Mouse (Mus musculus): Measurements from ENCODE around the gene Tigd4. TPM values are rescaled to one million over a fixed set of nuclear protein-coding genes. Genes with fewer than 3 reads are reported as not detected.

Gene Tigd4
- polyA plus RNA-seq, 1 experiment, result not detected

DNA sequence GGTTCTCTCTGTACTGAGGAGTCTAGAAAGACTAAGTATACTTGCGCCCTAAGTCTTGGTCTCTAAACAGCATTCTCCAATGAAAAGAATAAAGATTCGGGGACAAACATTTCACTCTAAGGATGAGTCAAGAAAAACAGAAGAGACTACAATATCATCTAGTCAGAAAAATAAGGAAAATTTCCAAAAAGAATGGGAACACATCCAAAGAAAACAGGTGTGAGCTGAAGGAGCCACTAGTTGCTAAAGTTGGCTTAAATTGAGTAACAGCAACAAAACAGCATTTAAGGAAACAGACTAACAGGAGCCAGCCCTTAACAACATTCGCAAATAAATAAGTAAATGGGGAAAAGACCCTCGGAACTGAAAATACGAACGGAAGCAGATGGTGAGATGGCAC lies 24.8 kb upstream of the Tigd4 start:
- no peak for TF ChIP-seq CEBPB (IDR thresholded peaks at IDR 0.05; ENCODE audit: low read depth)
- TF ChIP-seq FOSL1 (IDR thresholded peaks at IDR 0.05; ENCODE audit: insufficient read depth, low read length, poor library complexity, severe bottlenecking), result no peak
- TF ChIP-seq MYOG (IDR thresholded peaks at IDR 0.05; ENCODE audit: control insufficient read depth, extremely low read depth, insufficient read length), result no peak
- TF ChIP-seq MYOD1 (IDR thresholded peaks at IDR 0.05; ENCODE audit: control insufficient read depth, insufficient read length, low read depth), result no peak
- TF ChIP-seq CTCF (IDR thresholded peaks at IDR 0.05; ENCODE audit: control insufficient read depth, insufficient read depth, insufficient read length), result no peak
- no peak for TF ChIP-seq USF1 (IDR thresholded peaks at IDR 0.05; ENCODE audit: low read depth)
- TF ChIP-seq MAX (IDR thresholded peaks at IDR 0.05), result no peak
- H3ac ChIP-seq (ENCODE audit: control insufficient read depth, insufficient read length, low read depth), result no peak overlapping the region
- no peaks in the 10 kb centered on the region for H3K27me3 ChIP-seq (ENCODE audit: control insufficient read depth, insufficient read depth, insufficient read length)
- peaks cover 42% of the 10 kb centered on the region for H3K79me3 ChIP-seq (ENCODE audit: low read depth)
- H3K79me2 ChIP-seq (ENCODE audit: control insufficient read depth, insufficient read depth), result peaks cover 98% of the 10 kb centered on the region
- no peak overlapping the region for H3K4me3 ChIP-seq (ENCODE audit: insufficient read depth, poor library complexity, severe bottlenecking)
- no peaks in the 10 kb centered on the region for H3K36me3 ChIP-seq (ENCODE audit: control insufficient read depth, insufficient read depth)

DNA sequence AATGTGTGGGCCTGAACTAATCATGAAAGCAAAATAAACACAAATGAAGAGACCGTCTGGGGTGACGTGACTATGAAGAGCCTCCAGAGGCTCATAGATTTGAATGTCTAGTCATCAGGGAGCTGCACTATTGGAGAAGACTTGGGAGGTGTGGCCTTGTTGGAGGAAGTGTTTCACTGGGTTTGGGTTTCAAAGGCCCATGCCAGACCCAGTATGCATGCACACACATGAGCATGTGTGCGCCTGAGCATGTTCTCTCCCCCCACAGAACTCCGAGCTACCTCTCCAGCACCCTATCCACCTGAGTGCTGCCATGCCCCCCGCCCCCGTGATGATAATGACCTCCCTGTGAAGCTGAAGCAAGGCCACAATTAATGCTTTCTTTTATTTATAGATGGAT lies 23.8 kb upstream of the Tigd4 start:
- TF ChIP-seq FOSL1 (IDR thresholded peaks at IDR 0.05; ENCODE audit: insufficient read depth, low read length, poor library complexity, severe bottlenecking), result no peak
- no peak for TF ChIP-seq MYOG (IDR thresholded peaks at IDR 0.05; ENCODE audit: control insufficient read depth, extremely low read depth, insufficient read length)
- no peak for TF ChIP-seq USF1 (IDR thresholded peaks at IDR 0.05; ENCODE audit: low read depth)
- no peak for TF ChIP-seq CTCF (IDR thresholded peaks at IDR 0.05; ENCODE audit: control insufficient read depth, insufficient read depth, insufficient read length)
- no peak for TF ChIP-seq MAX (IDR thresholded peaks at IDR 0.05)
- TF ChIP-seq CEBPB (IDR thresholded peaks at IDR 0.05; ENCODE audit: low read depth), result no peak
- no peak for TF ChIP-seq MYOD1 (IDR thresholded peaks at IDR 0.05; ENCODE audit: control insufficient read depth, insufficient read length, low read depth)
- Histone ChIP-seq H3ac (ENCODE audit: control insufficient read depth, insufficient read length, low read depth) (no peak overlapping the region), H3K36me3 (ENCODE audit: control insufficient read depth, insufficient read depth) (no peaks in the 10 kb centered on the region)

GRCm38 (mm10) chr3:84570501-84570900 lies 22.9 kb upstream of the Tigd4 start:
- no peak for TF ChIP-seq CTCF (IDR thresholded peaks at IDR 0.05; ENCODE audit: control insufficient read depth, insufficient read depth, insufficient read length)
- TF ChIP-seq MAX (IDR thresholded peaks at IDR 0.05), result no peak
- TF ChIP-seq USF1 (IDR thresholded peaks at IDR 0.05; ENCODE audit: low read depth), result no peak
- H3K79me2 ChIP-seq (ENCODE audit: control insufficient read depth, insufficient read depth), result peaks cover 98% of the 10 kb centered on the region
- no peak overlapping the region for H3ac ChIP-seq (ENCODE audit: control insufficient read depth, insufficient read length, low read depth)
- H3K27me3 ChIP-seq (ENCODE audit: control insufficient read depth, insufficient read depth, insufficient read length), result no peaks in the 10 kb centered on the region
- peaks cover 48% of the 10 kb centered on the region for H3K79me3 ChIP-seq (ENCODE audit: low read depth)
- H3K4me3 ChIP-seq (ENCODE audit: insufficient read depth, poor library complexity, severe bottlenecking), result no peak overlapping the region
- no peaks in the 10 kb centered on the region for H3K36me3 ChIP-seq (ENCODE audit: control insufficient read depth, insufficient read depth)

More for the DNA sequence above, 23.8 kb upstream of the Tigd4 start:
- no peak overlapping the region for H3K4me3 ChIP-seq (ENCODE audit: insufficient read depth, poor library complexity, severe bottlenecking)
- H3K79me3 ChIP-seq (ENCODE audit: low read depth), result peaks cover 42% of the 10 kb centered on the region
- H3K79me2 ChIP-seq (ENCODE audit: control insufficient read depth, insufficient read depth), result peaks cover 98% of the 10 kb centered on the region
- H3K27me3 ChIP-seq (ENCODE audit: control insufficient read depth, insufficient read depth, insufficient read length), result no peaks in the 10 kb centered on the region

GRCm38 (mm10) chr3:84580716-84581115 lies 12.7 kb upstream of the Tigd4 start:
- Histone ChIP-seq H3K4me3 (ENCODE audit: insufficient read depth, poor library complexity, severe bottlenecking) (no peak overlapping the region), H3K27me3 (ENCODE audit: control insufficient read depth, insufficient read depth, insufficient read length) (no peaks in the 10 kb centered on the region), H3K79me2 (ENCODE audit: control insufficient read depth, insufficient read depth) (peaks cover 65% of the 10 kb centered on the region), H3ac (ENCODE audit: control insufficient read depth, insufficient read length, low read depth) (no peak overlapping the region), H3K79me3 (ENCODE audit: low read depth) (peaks cover 54% of the 10 kb centered on the region), H3K36me3 (ENCODE audit: control insufficient read depth, insufficient read depth) (no peaks in the 10 kb centered on the region)
- TF ChIP-seq MAX (IDR thresholded peaks at IDR 0.05) (no peak), USF1 (IDR thresholded peaks at IDR 0.05; ENCODE audit: low read depth) (no peak), FOSL1 (IDR thresholded peaks at IDR 0.05; ENCODE audit: insufficient read depth, low read length, poor library complexity, severe bottlenecking) (no peak), CEBPB (IDR thresholded peaks at IDR 0.05; ENCODE audit: low read depth) (no peak), MYOD1 (IDR thresholded peaks at IDR 0.05; ENCODE audit: control insufficient read depth, insufficient read length, low read depth) (no peak)

- Histone ChIP-seq H3K4me3 (ENCODE audit: insufficient read depth, poor library complexity, severe bottlenecking) (peak overlapping the region; percentile 69), H3K79me3 (ENCODE audit: low read depth) (peaks cover 46% of the 10 kb centered on the region)
Measured at GRCm38 (mm10) chr3:84581696-84582022, 11.7 kb upstream of the Tigd4 start.

GRCm38 (mm10) chr3:84582023-84582912 lies 11.1 kb upstream of the Tigd4 start, which contains the start of gene Arfip1:
TSS of gene Arfip1 (minus strand) at chr3:84582625.
- Histone ChIP-seq H3ac (ENCODE audit: control insufficient read depth, insufficient read length, low read depth) (peak within 1 kb of the TSS; percentile 71), H3K79me2 (ENCODE audit: control insufficient read depth, insufficient read depth) (peaks cover 50% of the 10 kb centered on the region), H3K79me3 (ENCODE audit: low read depth) (peaks cover 43% of the 10 kb centered on the region), H3K4me3 (ENCODE audit: insufficient read depth, poor library complexity, severe bottlenecking) (peak within 1 kb of the TSS; percentile 69), H3K36me3 (ENCODE audit: control insufficient read depth, insufficient read depth) (no peaks in the 10 kb centered on the region), H3K27me3 (ENCODE audit: control insufficient read depth, insufficient read depth, insufficient read length) (no peaks in the 10 kb centered on the region)
- no peak for TF ChIP-seq MYOD1 (IDR thresholded peaks at IDR 0.05; ENCODE audit: control insufficient read depth, insufficient read length, low read depth)
- TF ChIP-seq MAX (IDR thresholded peaks at IDR 0.05), result peak; percentile 8
- no peak for TF ChIP-seq MYOG (IDR thresholded peaks at IDR 0.05; ENCODE audit: control insufficient read depth, extremely low read depth, insufficient read length)

More at GRCm38 (mm10) chr3:84581696-84582022, 11.7 kb upstream of the Tigd4 start:
- H3K27me3 ChIP-seq (ENCODE audit: control insufficient read depth, insufficient read depth, insufficient read length), result no peaks in the 10 kb centered on the region
- peak overlapping the region; percentile 71 for H3ac ChIP-seq (ENCODE audit: control insufficient read depth, insufficient read length, low read depth)
- TF ChIP-seq USF1 (IDR thresholded peaks at IDR 0.05; ENCODE audit: low read depth) (no peak), CEBPB (IDR thresholded peaks at IDR 0.05; ENCODE audit: low read depth) (no peak), MAX (IDR thresholded peaks at IDR 0.05) (no peak)
- peaks cover 56% of the 10 kb centered on the region for H3K79me2 ChIP-seq (ENCODE audit: control insufficient read depth, insufficient read depth)
- no peaks in the 10 kb centered on the region for H3K36me3 ChIP-seq (ENCODE audit: control insufficient read depth, insufficient read depth)

All from C2C12 (cell line).